Mouse (Mus musculus) embryonic facial prominence, embryonic 12.5 days (tissue): ENCODE measurements around the gene Hsp90aa1. TPM values are rescaled to one million over a fixed set of nuclear protein-coding genes. Genes with fewer than 3 reads are reported as not detected.
"Not testable (repeated sequence)": the region's sequence is repeated elsewhere in the genome, so short reads cannot be mapped to it uniquely, and the experiment has no call there.

Experiments
- ATAC-seq: fragments of 200-750 bp; cut with Nextera tagmentation; 2 replicates; pipeline ENCODE4 v1.8.0; 2017; ENCODE audit not compliant: insufficient number of reproducible peaks, insufficient read depth, low FRiP score, low TSS enrichment
- H3K27ac ChIP-seq: fragments of 300-500 bp; sonication (generic); 2 replicates; pipeline ENCODE4 v1.5.1; 2016; ENCODE audit warnings: mild to moderate bottlenecking
- H3K27me3 ChIP-seq: fragments of 300-500 bp; sonication (generic); 2 replicates; pipeline ENCODE4 v1.6.1; 2016; ENCODE audit warnings: mild to moderate bottlenecking, moderate library complexity
- H3K36me3 ChIP-seq: fragments of 300-500 bp; sonication (generic); 2 replicates; pipeline ENCODE4 v1.6.1; 2016; ENCODE audit warnings: mild to moderate bottlenecking
- H3K4me1 ChIP-seq: fragments of 300-500 bp; sonication (generic); 2 replicates; pipeline ENCODE4 v1.6.1; 2016
- H3K4me2 ChIP-seq: fragments of 300-500 bp; sonication (generic); replicated peaks from 2 replicates; pipeline ENCODE4 v1.6.1; 2016; ENCODE audit warnings: mild to moderate bottlenecking, moderate library complexity
- H3K4me3 ChIP-seq: fragments of 300-500 bp; sonication (generic); 2 replicates; pipeline ENCODE4 v1.5.1; 2016; ENCODE audit warnings: mild to moderate bottlenecking
- H3K9ac ChIP-seq: fragments of 300-500 bp; sonication (generic); 2 replicates; pipeline ENCODE4 v1.6.1; 2016; ENCODE audit warnings: mild to moderate bottlenecking, moderate library complexity
- H3K9me3 ChIP-seq: fragments of 300-500 bp; sonication (generic); 2 replicates; pipeline ENCODE4 v1.6.1; 2016; ENCODE audit warnings: mild to moderate bottlenecking, moderate library complexity
- WGBS: fragments of 180-500 bp; shearing (Covaris S2); methylation state at CpG from one replicate; pipeline ENCODE4 v1.1.7; 2016; 5-methylcytosine and 5-hydroxymethylcytosine counted together
- polyA plus RNA-seq: library from polyadenylated mRNA; unstranded; fragments of >200 nt; fragmentation: Nextera tagmentation; extraction: Ambion mirVana; gene quantifications from 2 replicates; pipeline ENCODE4 v1.2.1, GENCODE M21; 2016

The Hsp90aa1 gene
- polyA plus RNA-seq, 1 experiment from 2014 or later = 859 TPM

DNA sequence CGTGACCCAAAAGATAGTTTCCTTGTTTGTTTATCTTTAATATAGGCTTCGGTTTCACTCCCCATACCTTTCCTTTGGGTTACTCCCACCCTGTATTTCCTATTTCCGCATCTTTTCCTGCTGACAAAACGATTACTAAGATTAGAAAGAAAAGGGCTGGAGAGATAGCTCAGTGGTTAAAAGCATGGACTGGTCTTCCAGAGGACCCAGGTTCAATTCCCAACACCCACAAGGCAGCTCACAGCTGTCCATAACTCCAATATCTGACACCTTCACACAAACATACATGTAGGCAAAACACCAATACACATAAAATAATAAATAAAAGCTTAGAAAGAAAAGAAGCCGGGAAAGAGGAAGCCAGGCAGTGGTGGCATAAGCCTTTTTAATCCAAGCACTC lies 5.1 kb downstream of the Hsp90aa1 start:
- H3K4me1 ChIP-seq = peaks cover 12% of the 10 kb centered on the region
- no peak for ATAC-seq
- H3K27ac ChIP-seq = no peak overlapping the region
- H3K36me3 ChIP-seq = peaks cover 18% of the 10 kb centered on the region
- H3K4me3 ChIP-seq = no peak overlapping the region
- H3K27me3 ChIP-seq = no peaks in the 10 kb centered on the region
- no peaks in the 10 kb centered on the region for H3K9me3 ChIP-seq
- 71% methylated on average over 5 of the region's 5 CpGs for WGBS
- no peak overlapping the region for H3K9ac ChIP-seq
- H3K4me2 ChIP-seq = no peak overlapping the region

GRCm38 (mm10) chr12:110696975-110697400 lies 5.5 kb downstream of the Hsp90aa1 start:
- peak overlapping the region; percentile 62 for H3K4me2 ChIP-seq
- no peak for ATAC-seq
- H3K4me3 ChIP-seq = peak overlapping the region; percentile 98
- H3K36me3 ChIP-seq = peaks cover 20% of the 10 kb centered on the region
- whole genome bisulfite sequencing = 53% methylated on average over 9 of the region's 9 CpGs
- H3K27me3 ChIP-seq = no peaks in the 10 kb centered on the region
- peak overlapping the region; percentile 94 for H3K27ac ChIP-seq
- peak overlapping the region; percentile 99 for H3K9ac ChIP-seq
- no peaks in the 10 kb centered on the region for H3K9me3 ChIP-seq
- H3K4me1 ChIP-seq = peaks cover 12% of the 10 kb centered on the region

GRCm38 (mm10) chr12:110696173-110696974 lies 6.2 kb downstream of the Hsp90aa1 start:
- peaks cover 26% of the 10 kb centered on the region for H3K36me3 ChIP-seq
- WGBS = under 1% methylated on average over 89 of the region's 89 CpGs
- peak overlapping the region; percentile 99 for H3K9ac ChIP-seq
- H3K4me2 ChIP-seq = peak overlapping the region; percentile 62
- H3K9me3 ChIP-seq = no peaks in the 10 kb centered on the region
- H3K4me3 ChIP-seq = peak overlapping the region; percentile 98
- ATAC-seq = peak; percentile 86
- no peaks in the 10 kb centered on the region for H3K27me3 ChIP-seq
- H3K4me1 ChIP-seq = peaks cover 12% of the 10 kb centered on the region
- peak overlapping the region; percentile 94 for H3K27ac ChIP-seq

GRCm38 (mm10) chr12:110695676-110696171 lies 6.8 kb downstream of the Hsp90aa1 start:
- Histone ChIP-seq H3K9ac (peak overlapping the region; percentile 99), H3K4me1 (peaks cover 12% of the 10 kb centered on the region), H3K9me3 (no peaks in the 10 kb centered on the region), H3K36me3 (peaks cover 27% of the 10 kb centered on the region), H3K27me3 (no peaks in the 10 kb centered on the region), H3K27ac (peak overlapping the region; percentile 94), H3K4me3 (peak overlapping the region; percentile 98), H3K4me2 (peak overlapping the region; percentile 62)
- peak; percentile 29 for ATAC-seq
- WGBS = 1% methylated on average over 43 of the region's 55 CpGs

- peaks cover 51% of the 10 kb centered on the region for H3K36me3 ChIP-seq
- H3K9ac ChIP-seq, H3K4me1 ChIP-seq, ATAC-seq, H3K27ac ChIP-seq, H3K27me3 ChIP-seq, H3K4me2 ChIP-seq, H3K9me3 ChIP-seq, H3K4me3 ChIP-seq: not testable (repeated sequence)
- WGBS = 85% methylated on average over 5 of the region's 5 CpGs
Measured at GRCm38 (mm10) chr12:110693378-110693777, 9.2 kb downstream of the Hsp90aa1 start.

DNA sequence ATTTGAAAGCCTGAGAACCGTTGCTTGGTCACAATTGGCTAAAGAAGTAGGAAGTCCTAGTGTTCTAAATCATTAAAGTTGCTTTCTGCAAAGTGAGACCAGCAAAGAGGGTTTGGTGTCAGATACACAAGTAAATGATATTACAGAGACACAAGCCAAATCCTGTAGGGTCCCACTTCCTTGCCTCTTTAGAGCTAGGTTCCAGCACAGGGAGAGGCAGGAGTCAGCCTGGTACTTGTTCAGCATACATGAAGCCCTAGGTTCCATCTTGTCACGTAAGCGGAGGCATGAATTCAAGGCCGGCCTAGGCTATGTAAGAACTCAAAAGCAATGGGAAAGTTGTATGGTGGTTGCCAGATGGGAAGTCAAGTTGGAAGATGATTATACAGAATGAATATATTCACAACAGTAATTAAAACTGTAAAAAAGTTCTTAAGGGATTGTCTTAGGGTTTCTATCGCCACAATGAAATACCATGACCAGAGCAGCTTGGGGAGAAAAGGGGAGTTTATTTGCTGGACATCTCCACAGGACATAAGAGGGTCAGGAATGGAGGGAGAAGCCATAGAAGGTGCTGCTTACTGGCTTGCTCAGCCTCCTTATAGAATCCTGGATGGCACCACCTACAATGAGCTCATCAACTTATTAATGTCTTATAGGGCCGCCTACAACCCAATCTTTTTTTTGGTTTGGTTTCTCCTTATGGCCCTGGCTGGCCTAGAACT lies 12.4 kb downstream of the Hsp90aa1 start:
- H3K9ac ChIP-seq = no peak overlapping the region
- no peak for ATAC-seq
- no peaks in the 10 kb centered on the region for H3K9me3 ChIP-seq
- no peaks in the 10 kb centered on the region for H3K27me3 ChIP-seq
- no peak overlapping the region for H3K4me3 ChIP-seq
- 88% methylated on average over 6 of the region's 6 CpGs for WGBS
- H3K36me3 ChIP-seq = peaks cover 61% of the 10 kb centered on the region
- H3K4me1 ChIP-seq = peaks cover 12% of the 10 kb centered on the region
- H3K27ac ChIP-seq = no peak overlapping the region
- no peak overlapping the region for H3K4me2 ChIP-seq

DNA sequence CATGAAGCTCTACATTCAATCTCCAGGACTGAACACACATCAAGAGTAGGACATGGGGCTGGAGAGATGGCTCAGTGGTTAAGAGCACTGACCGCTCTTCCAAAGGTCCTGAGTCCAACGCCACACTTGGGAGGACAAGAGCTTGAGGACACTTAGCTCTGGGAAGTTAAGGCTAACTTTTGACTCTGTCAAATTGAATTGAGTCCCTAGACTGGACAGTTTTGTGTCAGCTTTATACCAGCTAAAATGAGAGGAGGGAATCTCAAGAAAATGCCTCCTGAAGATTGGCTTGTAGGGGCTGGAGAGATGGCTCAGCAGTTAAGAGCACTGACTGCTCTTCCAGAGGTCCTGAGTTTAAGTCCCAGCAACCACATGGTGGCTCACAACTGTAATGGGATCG lies 13.6 kb downstream of the Hsp90aa1 start:
- not testable (repeated sequence) for H3K9ac ChIP-seq, H3K9me3 ChIP-seq, H3K4me2 ChIP-seq, H3K27me3 ChIP-seq, H3K4me3 ChIP-seq, ATAC-seq, H3K4me1 ChIP-seq, H3K27ac ChIP-seq
- WGBS = 93% methylated on average over 3 of the region's 3 CpGs
- H3K36me3 ChIP-seq = peaks cover 54% of the 10 kb centered on the region

DNA sequence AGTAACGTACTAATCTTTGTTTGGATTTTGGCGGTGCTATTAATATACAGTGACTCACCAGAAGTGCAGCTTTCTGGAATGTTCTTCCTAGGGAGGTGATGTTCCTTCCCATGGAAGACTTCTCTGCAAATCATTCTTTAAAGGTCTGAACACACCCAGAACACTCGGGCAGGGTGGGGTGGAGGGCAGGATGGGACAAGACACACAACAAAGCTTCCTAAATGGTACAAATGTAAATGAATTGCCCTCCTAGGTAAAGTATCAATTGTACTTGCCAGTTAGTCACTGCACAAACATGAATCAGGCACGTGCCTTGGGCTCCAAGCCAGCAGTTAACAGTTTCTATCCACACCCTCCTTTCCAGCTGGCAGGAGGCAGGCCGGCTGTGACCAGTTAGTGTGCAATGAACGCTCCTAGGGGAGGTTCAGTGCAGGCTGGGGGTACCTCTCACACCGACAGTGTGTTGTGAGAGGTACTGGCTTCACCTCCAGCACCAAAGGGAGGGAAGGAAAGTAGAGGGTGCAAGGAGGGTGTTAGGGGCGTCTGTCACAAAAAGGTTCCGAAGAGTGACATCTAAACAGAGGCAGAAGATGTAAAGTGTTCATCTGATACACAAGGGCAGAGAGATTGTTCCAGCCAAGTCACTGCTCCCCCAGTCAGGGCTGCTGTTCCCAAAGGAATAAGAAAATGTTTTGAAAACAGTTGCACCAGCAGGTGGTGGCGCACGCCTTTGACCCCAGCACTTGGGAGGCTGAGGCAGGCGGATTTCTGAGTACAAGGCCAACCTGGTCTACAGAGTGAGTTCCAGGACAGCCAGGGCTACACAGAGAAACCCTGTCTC lies 14.4 kb downstream of the Hsp90aa1 start:
- H3K4me3 ChIP-seq = no peak overlapping the region
- H3K36me3 ChIP-seq = peaks cover 48% of the 10 kb centered on the region
- H3K4me2 ChIP-seq = no peak overlapping the region
- H3K27ac ChIP-seq = peak overlapping the region; percentile 46
- H3K27me3 ChIP-seq = no peaks in the 10 kb centered on the region
- H3K4me1 ChIP-seq = 0 out of 2 replicates have a peak, but pooled peaks cover 4% of the 10 kb centered on the region
- 0 out of 2 replicates have a peak, but pooled peaks have one; percentile 10 for ATAC-seq
- 76% methylated on average over 12 of the region's 12 CpGs for WGBS
- H3K9ac ChIP-seq = no peak overlapping the region
- H3K9me3 ChIP-seq = no peaks in the 10 kb centered on the region

GRCm38 (mm10) chr12:110683580-110683979 lies 18.9 kb downstream of the Hsp90aa1 start:
- Histone ChIP-seq H3K9me3 (no peaks in the 10 kb centered on the region), H3K27ac (no peak overlapping the region), H3K4me3 (no peak overlapping the region), H3K4me1 (0 out of 2 replicates have a peak, but pooled peaks cover 4% of the 10 kb centered on the region), H3K4me2 (no peak overlapping the region), H3K27me3 (no peaks in the 10 kb centered on the region), H3K36me3 (peaks cover 12% of the 10 kb centered on the region), H3K9ac (no peak overlapping the region)
- no peak for ATAC-seq
- WGBS = no CpG with 5 or more reads among the region's 1 CpGs

GRCm38 (mm10) chr12:110682561-110683299 lies 19.8 kb downstream of the Hsp90aa1 start, which contains the start of gene 1700001K19Rik:
Gene 1700001K19Rik, minus strand, starts transcription at chr12:110682619.
- Histone ChIP-seq H3K9me3 (no peaks in the 10 kb centered on the region), H3K27me3 (no peaks in the 10 kb centered on the region), H3K9ac (no peak within 1 kb of the TSS), H3K4me3 (no peak within 1 kb of the TSS), H3K36me3 (peaks cover 6% of the 10 kb centered on the region), H3K27ac (no peak within 1 kb of the TSS), H3K4me2 (no peak within 1 kb of the TSS), H3K4me1 (no peaks in the 10 kb centered on the region)
- WGBS = 71% methylated on average over 9 of the region's 9 CpGs
- no peak for ATAC-seq
